Mouse (Mus musculus) limb, embryonic 15.5 days (tissue): Measurements from ENCODE around the gene Thap3. TPM values are rescaled to one million over a fixed set of nuclear protein-coding genes. Genes with fewer than 3 reads are reported as not detected.
A peak's percentile ranks its signal among the peaks of the same experiment; 100 is the strongest.

Source experiments
- ATAC-seq: fragments of 200-750 bp; cut with Nextera tagmentation; 2 replicates; pipeline ENCODE4 v1.8.0; 2017; ENCODE audit warnings: low read depth, moderate TSS enrichment; ENCODE audit not compliant: insufficient number of reproducible peaks, low FRiP score, low TSS enrichment
- H3K27ac ChIP-seq: fragments of 300-500 bp; sonication (generic); 2 replicates; pipeline ENCODE4 v1.5.1; 2015; ENCODE audit warnings: moderate library complexity, mild to moderate bottlenecking, inconsistent platforms
- H3K27me3 ChIP-seq: fragments of 300-500 bp; sonication (generic); 2 replicates; pipeline ENCODE4 v1.6.1; 2015; ENCODE audit warnings: inconsistent platforms
- H3K36me3 ChIP-seq: fragments of 300-500 bp; sonication (generic); 2 replicates; pipeline ENCODE4 v1.6.1; 2015; ENCODE audit warnings: inconsistent platforms
- H3K4me1 ChIP-seq: fragments of 300-500 bp; sonication (generic); 2 replicates; pipeline ENCODE4 v1.6.1; 2015; ENCODE audit warnings: inconsistent platforms
- H3K4me2 ChIP-seq: fragments of 300-500 bp; sonication (generic); 2 replicates; pipeline ENCODE4 v1.6.1; 2015; ENCODE audit warnings: mild to moderate bottlenecking, inconsistent platforms
- H3K4me3 ChIP-seq: fragments of 300-500 bp; sonication (generic); 2 replicates; pipeline ENCODE4 v1.5.1; 2015; ENCODE audit warnings: mild to moderate bottlenecking, inconsistent platforms
- H3K9ac ChIP-seq: fragments of 300-500 bp; sonication (generic); 2 replicates; pipeline ENCODE4 v1.6.1; 2015; ENCODE audit warnings: inconsistent platforms
- H3K9me3 ChIP-seq: fragments of 300-500 bp; sonication (generic); 2 replicates; pipeline ENCODE4 v1.6.1; 2016; ENCODE audit warnings: inconsistent platforms
- WGBS: fragments of 180-500 bp; shearing (Covaris S2); methylation state at CpG from one replicate; pipeline ENCODE4 v1.1.7; 2015; 5-methylcytosine and 5-hydroxymethylcytosine counted together
- polyA plus RNA-seq: library from polyadenylated mRNA; unstranded; fragments of >200 nt; fragmentation: Nextera tagmentation; extraction: Ambion mirVana; gene quantifications from 2 replicates; pipeline ENCODE4 v1.2.1, GENCODE M21; 2015

Thap3 gene
- polyA plus RNA-seq, 1 experiment from 2014 or later, result 45.6 TPM

DNA sequence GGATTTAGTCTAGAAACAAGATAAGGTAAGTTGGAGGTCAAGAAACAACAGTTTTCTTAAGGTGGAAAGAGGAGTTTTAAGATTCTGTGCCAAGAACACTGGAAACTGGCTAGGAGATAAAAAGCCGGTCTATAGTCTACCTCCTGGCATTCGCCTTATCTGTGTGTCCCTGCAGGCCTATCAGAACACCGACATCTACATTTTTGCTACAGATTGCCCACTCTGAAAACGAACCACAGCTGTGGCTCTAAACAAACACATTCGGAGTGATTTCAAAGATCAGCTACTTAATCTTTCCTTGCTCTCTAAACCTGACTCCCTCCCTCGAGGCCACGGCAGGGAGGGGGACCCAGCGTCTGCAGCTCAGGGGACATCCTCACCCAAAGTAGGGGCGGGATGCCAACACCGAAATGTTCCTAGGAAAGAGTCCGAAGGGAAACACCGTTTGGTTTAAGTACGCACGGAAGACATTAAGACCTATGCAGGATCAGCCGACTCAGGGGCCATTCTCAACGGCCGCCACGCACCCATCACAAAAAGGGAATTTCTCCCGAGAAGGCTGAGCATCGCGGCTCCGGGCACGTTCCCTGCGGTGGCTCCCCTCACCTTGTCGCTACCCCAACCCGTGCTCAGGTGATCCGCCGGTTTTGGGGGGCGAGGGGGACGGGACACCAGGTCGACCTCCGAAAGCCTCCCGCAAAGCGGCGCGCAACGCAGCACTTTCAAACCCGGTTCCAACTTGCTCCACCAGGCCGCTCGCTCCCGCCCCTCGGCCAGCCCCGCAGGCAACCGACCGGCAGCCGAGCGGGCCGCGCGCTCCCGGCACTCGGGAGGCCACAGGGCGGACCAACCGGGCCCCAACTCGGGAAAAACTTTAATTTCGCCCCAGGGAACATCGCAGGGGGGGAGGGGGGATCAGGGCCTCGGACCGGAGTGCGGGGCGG is 5.7 kb upstream of the Thap3 start:
- Histone ChIP-seq H3K9me3 (no peaks in the 10 kb centered on the region), H3K9ac (peak overlapping the region; percentile 94), H3K27me3 (no peaks in the 10 kb centered on the region), H3K4me1 (peaks cover 30% of the 10 kb centered on the region), H3K36me3 (peaks cover 30% of the 10 kb centered on the region), H3K4me3 (peak overlapping the region; percentile 100), H3K4me2 (peak overlapping the region; percentile 63), H3K27ac (peak overlapping the region; percentile 93)
- ATAC-seq, result no peak
- 1% methylated on average over 54 of the region's 61 CpGs for WGBS

GRCm38 (mm10) chr4:151993035-151993434 is 4.2 kb upstream of the Thap3 start:
- no peak overlapping the region for H3K4me3 ChIP-seq
- peaks cover 30% of the 10 kb centered on the region for H3K36me3 ChIP-seq
- H3K9me3 ChIP-seq, result no peaks in the 10 kb centered on the region
- no peak overlapping the region for H3K27ac ChIP-seq
- no peak overlapping the region for H3K4me2 ChIP-seq
- ATAC-seq, result no peak
- H3K4me1 ChIP-seq, result peaks cover 39% of the 10 kb centered on the region
- H3K27me3 ChIP-seq, result no peaks in the 10 kb centered on the region
- no peak overlapping the region for H3K9ac ChIP-seq
- 71% methylated on average over 6 of the region's 6 CpGs for whole genome bisulfite sequencing

GRCm38 (mm10) chr4:151992091-151992490 is 3.3 kb upstream of the Thap3 start:
- H3K4me3 ChIP-seq, result no peak overlapping the region
- WGBS, result 92% methylated on average over 9 of the region's 9 CpGs
- no peak overlapping the region for H3K9ac ChIP-seq
- no peaks in the 10 kb centered on the region for H3K9me3 ChIP-seq
- ATAC-seq, result no peak
- H3K4me2 ChIP-seq, result no peak overlapping the region
- H3K27ac ChIP-seq, result no peak overlapping the region
- H3K4me1 ChIP-seq, result peaks cover 39% of the 10 kb centered on the region
- H3K36me3 ChIP-seq, result peaks cover 30% of the 10 kb centered on the region
- no peaks in the 10 kb centered on the region for H3K27me3 ChIP-seq

GRCm38 (mm10) chr4:151989110-151989488 is 302 bp upstream of the Thap3 start:
- Histone ChIP-seq H3K27ac (peak overlapping the region; percentile 90), H3K4me3 (peak overlapping the region; percentile 86), H3K36me3 (peaks cover 44% of the 10 kb centered on the region), H3K9ac (peak overlapping the region; percentile 91), H3K27me3 (no peaks in the 10 kb centered on the region), H3K4me2 (peak overlapping the region; percentile 70), H3K4me1 (peaks cover 49% of the 10 kb centered on the region), H3K9me3 (no peaks in the 10 kb centered on the region)
- no peak for ATAC-seq
- WGBS, result 28% methylated on average over 6 of the region's 6 CpGs

- Histone ChIP-seq H3K4me2 (peak overlapping the region; percentile 70), H3K4me3 (peak overlapping the region; percentile 86), H3K9me3 (no peaks in the 10 kb centered on the region), H3K27me3 (no peaks in the 10 kb centered on the region), H3K9ac (peak overlapping the region; percentile 91), H3K36me3 (peaks cover 50% of the 10 kb centered on the region), H3K27ac (peak overlapping the region; percentile 90), H3K4me1 (peaks cover 42% of the 10 kb centered on the region)
- WGBS, result 21% methylated on average over 10 of the region's 10 CpGs
- no peak for ATAC-seq
Observed at GRCm38 (mm10) chr4:151988014-151988341, 819 bp downstream of the Thap3 start.

DNA sequence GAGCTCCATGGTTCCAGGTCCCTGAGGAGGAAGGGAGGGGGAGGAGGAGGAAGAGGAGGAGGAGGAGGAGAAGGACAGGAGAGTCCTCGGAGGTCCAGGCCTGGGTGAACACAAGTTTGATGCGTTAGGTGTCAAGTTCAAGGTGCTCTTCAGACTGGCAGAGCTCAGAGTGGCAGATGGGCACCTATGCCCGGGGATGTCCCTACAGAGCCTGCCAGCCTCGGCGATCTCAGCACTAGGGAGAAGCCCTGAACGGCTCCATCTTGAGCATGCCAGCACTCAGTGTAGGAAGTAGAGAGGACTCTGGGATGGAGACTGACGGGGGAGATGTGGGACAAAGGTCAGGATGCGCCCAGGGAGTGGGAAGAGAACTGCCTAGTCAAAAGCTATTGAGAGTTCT is 2.1 kb downstream of the Thap3 start:
- Histone ChIP-seq H3K9me3 (no peaks in the 10 kb centered on the region), H3K4me3 (no peak overlapping the region), H3K9ac (no peak overlapping the region), H3K27me3 (no peaks in the 10 kb centered on the region), H3K4me1 (peaks cover 45% of the 10 kb centered on the region), H3K36me3 (peaks cover 49% of the 10 kb centered on the region), H3K4me2 (no peak overlapping the region), H3K27ac (no peak overlapping the region)
- ATAC-seq, result no peak
- 65% methylated on average over 8 of the region's 8 CpGs for WGBS

- Histone ChIP-seq H3K27ac (0 out of 2 replicates have a peak overlapping the region, but pooled peaks have one; percentile 4), H3K4me1 (peaks cover 48% of the 10 kb centered on the region), H3K9me3 (no peaks in the 10 kb centered on the region), H3K4me3 (no peak overlapping the region), H3K9ac (no peak overlapping the region), H3K27me3 (no peaks in the 10 kb centered on the region), H3K36me3 (peaks cover 48% of the 10 kb centered on the region), H3K4me2 (no peak overlapping the region)
- WGBS, result 24% methylated on average over 10 of the region's 10 CpGs
- no peak for ATAC-seq
Observed at GRCm38 (mm10) chr4:151985886-151986285, 2.9 kb downstream of the Thap3 start.

DNA sequence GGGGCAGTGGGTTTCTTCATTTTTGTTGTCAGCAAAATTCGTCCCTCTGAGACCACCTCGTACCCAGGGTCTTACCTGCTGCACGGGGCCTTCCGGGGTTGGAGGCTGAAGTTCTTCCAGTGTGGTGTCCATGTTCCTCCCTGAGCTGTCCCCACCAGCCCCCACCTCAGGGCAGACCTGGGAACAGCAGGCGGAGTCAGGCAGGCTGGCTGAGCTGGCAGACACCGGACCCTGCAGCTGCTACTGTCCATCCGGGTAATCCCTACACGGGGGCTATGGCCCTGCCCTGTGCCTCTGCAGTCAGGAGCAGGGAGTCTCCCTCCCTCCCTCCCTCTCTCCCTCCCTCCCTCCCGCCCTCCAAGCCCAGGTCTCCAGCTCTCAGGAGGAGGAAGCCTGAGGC is 5.2 kb downstream of the Thap3 start:
- Histone ChIP-seq H3K4me1 (peaks cover 38% of the 10 kb centered on the region), H3K4me2 (no peak overlapping the region), H3K36me3 (peaks cover 62% of the 10 kb centered on the region), H3K27ac (peak overlapping the region; percentile 14; the same call in 1 of the 2 replicates), H3K27me3 (no peaks in the 10 kb centered on the region), H3K4me3 (peak overlapping the region; percentile 14; the same call in 1 of the 2 replicates), H3K9ac (no peak overlapping the region), H3K9me3 (no peaks in the 10 kb centered on the region)
- 34% methylated on average over 8 of the region's 9 CpGs for WGBS
- ATAC-seq, result peak; percentile 62; the same call in 1 of the 2 replicates

DNA sequence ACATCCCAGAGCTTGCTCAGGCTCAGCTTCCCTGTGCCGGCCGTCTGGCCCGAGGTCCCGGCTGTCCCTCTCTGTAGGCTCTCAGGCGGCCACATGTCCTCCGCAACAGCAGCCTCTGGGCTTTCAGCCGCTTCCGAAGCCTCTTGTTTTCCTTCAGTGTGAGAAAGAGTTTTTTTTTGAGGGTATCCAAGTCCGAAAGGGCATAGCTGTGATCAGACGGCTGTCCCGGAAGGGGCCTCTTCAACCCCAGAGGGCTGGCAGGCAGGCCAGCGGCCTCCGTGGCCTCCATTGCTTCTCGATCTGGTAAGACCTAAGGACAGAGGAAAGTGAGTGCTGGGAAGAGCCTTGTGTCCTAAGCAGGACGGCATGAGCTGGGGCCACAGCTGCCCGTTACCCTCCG is 5.8 kb downstream of the Thap3 start:
- ATAC-seq, result no peak
- peaks cover 62% of the 10 kb centered on the region for H3K36me3 ChIP-seq
- no peaks in the 10 kb centered on the region for H3K9me3 ChIP-seq
- 61% methylated on average over 17 of the region's 17 CpGs for WGBS
- H3K4me1 ChIP-seq, result peaks cover 36% of the 10 kb centered on the region
- no peak overlapping the region for H3K9ac ChIP-seq
- H3K4me3 ChIP-seq, result peak overlapping the region; percentile 14
- H3K27me3 ChIP-seq, result no peaks in the 10 kb centered on the region
- H3K27ac ChIP-seq, result peak overlapping the region; percentile 14
- 0 out of 2 replicates have a peak overlapping the region, but pooled peaks have one; percentile 1 for H3K4me2 ChIP-seq

DNA sequence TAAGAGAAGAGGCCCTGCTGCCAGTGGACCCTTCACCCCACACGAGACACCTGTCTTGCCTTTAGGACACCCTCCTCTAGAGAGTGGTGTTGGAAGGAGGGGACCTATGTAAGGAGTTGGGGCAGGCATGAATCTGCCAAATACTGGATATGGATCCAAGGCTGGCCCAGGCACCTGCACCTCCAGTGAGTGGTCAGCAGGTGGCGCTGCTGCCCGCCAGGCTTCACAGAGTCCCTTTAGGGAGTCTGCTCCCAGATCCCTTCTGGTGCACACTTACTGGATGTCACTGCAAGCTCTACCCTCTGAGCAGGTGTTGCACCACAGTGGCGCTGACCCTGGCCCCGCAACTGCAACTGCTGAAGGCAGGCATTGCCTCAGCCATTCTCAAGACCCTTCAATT is 7.4 kb downstream of the Thap3 start:
- no peak for ATAC-seq
- WGBS, result 12% methylated on average over 5 of the region's 5 CpGs
- Histone ChIP-seq H3K4me3 (no peak overlapping the region), H3K9ac (no peak overlapping the region), H3K36me3 (peaks cover 68% of the 10 kb centered on the region), H3K9me3 (no peaks in the 10 kb centered on the region), H3K4me2 (no peak overlapping the region), H3K27me3 (no peaks in the 10 kb centered on the region), H3K4me1 (peaks cover 24% of the 10 kb centered on the region), H3K27ac (0 out of 2 replicates have a peak overlapping the region, but pooled peaks have one; percentile 8)

- no peak overlapping the region for H3K27ac ChIP-seq
- ATAC-seq, result no peak
- peaks cover 18% of the 10 kb centered on the region for H3K4me1 ChIP-seq
- no peaks in the 10 kb centered on the region for H3K9me3 ChIP-seq
- no peak overlapping the region for H3K9ac ChIP-seq
- H3K27me3 ChIP-seq, result no peaks in the 10 kb centered on the region
- H3K36me3 ChIP-seq, result peaks cover 66% of the 10 kb centered on the region
- no peak overlapping the region for H3K4me2 ChIP-seq
- 72% methylated on average over 8 of the region's 8 CpGs for WGBS
- no peak overlapping the region for H3K4me3 ChIP-seq
Observed at GRCm38 (mm10) chr4:151980699-151981098, 8.1 kb downstream of the Thap3 start.

GRCm38 (mm10) chr4:151977748-151978147 is 11.0 kb downstream of the Thap3 start:
- Histone ChIP-seq H3K36me3 (peaks cover 70% of the 10 kb centered on the region), H3K4me1 (peaks cover 11% of the 10 kb centered on the region; the same call in 1 of the 2 replicates), H3K27me3 (no peaks in the 10 kb centered on the region), H3K4me2 (no peak overlapping the region), H3K4me3 (no peak overlapping the region), H3K9me3 (no peaks in the 10 kb centered on the region), H3K27ac (no peak overlapping the region), H3K9ac (no peak overlapping the region)
- ATAC-seq, result no peak
- 37% methylated on average over 10 of the region's 10 CpGs for WGBS
